Mouse (Mus musculus) kidney, adult 8-10 months (tissue): ENCODE results near the gene Spint2.

Experiments
- DNase-seq, 2 experiments: peaks; one replicate each; pipeline ENCODE4 v3.0.0; 2022

Gene Spint2

DNA sequence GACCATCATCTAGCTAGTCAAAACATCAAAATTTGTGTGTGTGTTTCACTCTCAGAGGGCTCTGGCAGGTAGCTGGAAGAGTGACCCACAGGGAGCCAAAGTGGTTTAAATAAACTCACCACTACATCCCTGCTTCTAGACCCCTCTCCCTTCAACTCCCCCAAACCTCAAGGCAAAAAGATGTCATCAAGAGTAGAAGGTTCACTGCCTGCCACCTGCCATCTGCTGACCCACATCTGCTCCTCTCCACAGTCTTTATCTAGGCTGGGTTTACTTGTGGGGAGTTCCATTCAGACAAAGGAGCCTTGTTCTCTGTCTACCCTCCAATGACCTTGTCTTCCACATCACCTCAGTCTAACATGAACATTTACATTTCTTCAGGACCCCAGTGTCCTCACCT lies 2.5 kb downstream of the Spint2 start:
- no peak for DNase-seq

DNA sequence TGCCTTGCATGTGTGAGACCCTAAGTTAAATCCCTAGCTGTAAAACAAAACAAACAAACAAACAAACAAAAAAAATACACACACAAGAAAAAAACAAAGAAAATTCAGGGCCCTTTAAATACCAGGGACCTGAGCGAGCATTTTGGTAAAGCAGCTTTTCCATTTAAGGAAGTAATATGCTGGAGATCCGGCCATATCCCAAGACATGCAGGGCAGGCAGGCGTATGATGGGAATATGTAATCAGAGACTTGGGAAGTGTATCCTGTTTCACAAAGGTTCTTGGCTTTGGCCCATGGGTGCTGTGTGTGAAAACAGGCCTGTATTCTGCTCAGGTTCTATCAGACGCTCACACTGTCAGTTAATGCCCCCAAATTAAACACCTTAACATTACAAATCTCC lies 4.2 kb downstream of the Spint2 start:
- no peak for DNase-seq

DNA sequence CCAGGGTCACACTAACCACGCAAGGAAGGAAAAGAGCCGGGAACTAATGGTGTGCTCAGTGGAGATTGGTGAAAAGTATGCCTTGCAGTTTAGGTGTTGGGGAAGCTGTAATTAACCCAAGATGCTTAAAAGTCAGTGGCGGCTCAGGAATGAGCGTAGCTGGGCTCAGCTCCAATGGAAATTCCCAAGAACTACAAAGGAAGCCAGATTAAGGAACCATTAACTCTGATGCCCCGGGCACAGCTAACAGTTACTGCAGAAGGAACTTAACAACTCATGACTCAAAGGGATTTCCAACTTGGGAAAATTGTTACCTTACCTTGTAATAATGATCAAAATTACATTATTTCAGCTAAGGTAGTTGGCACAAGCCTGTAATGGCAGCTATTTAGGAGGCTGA lies 5.0 kb downstream of the Spint2 start:
- peak; percentile 80 to 82 for DNase-seq

DNA sequence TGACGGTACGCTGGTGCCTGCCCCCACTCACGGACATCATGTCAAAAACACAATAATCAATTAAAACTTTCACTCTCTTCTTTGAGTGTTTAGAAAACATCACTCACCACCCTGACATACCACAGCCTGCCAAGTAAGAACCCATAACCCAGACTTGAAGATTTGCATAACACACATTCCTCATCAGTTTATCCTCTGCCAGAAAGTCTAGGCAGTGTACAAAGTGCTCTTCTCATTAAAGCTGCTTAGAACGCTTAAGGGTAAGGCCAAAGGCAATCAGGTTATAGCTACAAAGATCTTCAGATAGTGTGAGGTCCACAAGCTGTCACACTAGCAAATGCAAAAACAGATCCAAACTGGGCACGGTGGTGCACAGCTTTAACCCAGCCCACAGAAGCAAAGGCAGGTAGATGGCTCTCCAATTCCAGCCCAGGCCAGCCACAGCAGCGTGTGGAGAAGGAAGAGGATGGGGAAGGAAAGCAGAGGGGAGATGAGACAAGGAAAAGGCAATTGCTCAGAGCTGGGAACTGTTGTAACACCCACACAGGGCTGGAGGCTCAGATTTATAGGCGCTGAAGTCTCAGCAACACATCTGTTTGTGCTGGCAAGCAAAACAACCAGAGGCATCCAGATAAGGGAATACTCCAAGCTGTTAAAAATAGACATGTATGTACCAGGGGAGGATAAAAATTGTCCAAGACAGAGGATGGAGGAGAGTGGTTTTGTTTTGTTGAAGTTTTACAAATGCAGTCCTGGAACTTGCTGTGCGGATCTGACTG lies 9.8 kb downstream of the Spint2 start:
- peak in 1 of 2 experiments; percentile 66 for DNase-seq

DNA sequence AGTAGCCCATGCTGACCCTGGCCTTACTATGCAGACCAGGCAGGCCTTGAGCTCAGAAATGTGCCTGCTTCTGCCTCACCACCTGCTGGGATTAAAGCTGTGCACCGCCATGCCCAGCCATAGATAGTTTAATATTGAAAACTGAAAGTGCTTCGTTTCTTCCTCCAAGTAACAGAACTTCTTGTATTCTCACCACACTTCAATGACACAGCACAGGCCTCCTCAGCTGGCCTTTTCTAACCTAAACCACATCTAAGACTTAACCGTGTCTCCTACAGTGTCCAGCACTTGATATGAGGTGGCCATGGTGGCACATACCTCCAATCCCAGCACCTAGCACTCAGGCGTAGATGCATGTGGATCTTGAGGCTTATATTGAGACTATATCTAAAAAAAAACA lies 11.3 kb downstream of the Spint2 start:
- DNase-seq, result no peak

DNA sequence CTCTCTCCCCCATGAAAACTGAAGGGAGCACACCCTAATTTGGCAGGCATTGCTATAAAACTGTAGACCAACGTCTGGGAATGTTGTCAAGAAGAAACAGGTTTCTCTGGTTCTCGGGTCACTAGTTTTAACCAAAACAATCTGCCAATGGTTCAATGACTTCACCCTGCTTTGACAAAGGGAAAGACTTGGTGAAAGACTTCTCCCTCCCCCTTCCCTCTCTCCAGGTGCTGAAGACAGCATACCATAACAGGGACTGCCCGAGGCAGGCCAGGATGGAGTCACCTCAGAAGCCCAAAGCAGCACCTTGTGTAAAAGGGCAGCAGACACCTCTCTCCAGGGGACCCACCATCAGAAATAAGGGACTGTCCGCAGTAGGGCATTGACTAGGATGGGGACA lies 14.8 kb downstream of the Spint2 start:
- peak; percentile 40 to 85 for DNase-seq

DNA sequence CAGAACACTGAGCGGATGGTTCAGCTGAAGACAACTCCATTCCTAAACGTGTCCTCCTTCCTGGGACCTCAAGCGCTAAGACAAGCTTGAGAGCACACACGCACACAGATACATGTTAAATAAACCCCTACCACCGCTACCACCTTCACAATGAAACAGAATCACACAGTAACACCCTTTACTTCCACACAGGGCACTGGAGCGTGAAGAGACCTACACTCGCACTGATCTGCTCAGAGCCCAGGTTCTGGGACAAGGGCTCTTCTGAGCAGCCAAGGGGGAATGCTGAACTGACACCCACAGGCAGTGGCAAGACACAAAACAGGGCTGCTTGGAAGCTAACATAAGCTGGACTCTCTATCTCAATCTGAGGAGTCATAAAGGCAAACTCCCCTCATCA lies 16.1 kb downstream of the Spint2 start:
- no peak for DNase-seq

DNA sequence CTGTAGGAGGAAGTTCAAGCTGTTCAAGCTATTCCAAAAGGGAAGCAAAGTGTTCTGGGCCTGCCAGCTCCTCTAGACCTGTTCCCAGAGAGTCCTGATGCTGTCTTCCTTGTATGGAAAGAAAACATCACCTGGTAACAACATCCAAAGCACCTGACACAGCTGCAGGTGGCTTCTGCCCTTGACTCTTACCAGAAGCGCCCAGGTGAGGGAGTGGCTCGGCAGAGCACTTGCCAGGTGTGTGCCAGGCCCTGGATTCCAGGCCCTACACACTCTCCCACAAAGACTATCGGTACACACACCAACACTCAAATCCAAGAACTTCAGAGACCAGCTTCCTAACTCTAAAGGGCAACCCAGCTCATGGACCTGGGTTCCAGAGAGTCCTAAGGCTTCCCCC lies 17.9 kb downstream of the Spint2 start:
- DNase-seq, result no peak

DNA sequence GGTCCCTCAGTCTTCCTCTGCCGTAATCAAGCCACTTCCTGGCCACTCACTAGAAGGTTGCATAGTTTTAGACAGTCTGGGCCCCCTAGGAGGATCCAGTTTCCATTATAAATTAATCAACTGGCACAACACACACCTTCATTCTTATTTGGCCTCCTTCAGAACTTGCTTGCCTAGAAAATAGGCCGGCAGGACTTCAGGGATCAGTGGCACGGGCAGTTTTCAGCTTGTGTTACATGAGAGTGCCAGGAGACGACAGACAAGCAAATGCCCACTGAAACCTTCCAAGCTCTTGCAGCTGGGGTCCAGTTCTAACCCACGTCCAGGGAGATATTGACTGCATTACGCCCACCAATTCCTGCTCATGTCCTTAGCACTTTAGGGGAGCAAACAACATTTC lies 19.6 kb downstream of the Spint2 start:
- peak; percentile 58 to 78 for DNase-seq

DNA sequence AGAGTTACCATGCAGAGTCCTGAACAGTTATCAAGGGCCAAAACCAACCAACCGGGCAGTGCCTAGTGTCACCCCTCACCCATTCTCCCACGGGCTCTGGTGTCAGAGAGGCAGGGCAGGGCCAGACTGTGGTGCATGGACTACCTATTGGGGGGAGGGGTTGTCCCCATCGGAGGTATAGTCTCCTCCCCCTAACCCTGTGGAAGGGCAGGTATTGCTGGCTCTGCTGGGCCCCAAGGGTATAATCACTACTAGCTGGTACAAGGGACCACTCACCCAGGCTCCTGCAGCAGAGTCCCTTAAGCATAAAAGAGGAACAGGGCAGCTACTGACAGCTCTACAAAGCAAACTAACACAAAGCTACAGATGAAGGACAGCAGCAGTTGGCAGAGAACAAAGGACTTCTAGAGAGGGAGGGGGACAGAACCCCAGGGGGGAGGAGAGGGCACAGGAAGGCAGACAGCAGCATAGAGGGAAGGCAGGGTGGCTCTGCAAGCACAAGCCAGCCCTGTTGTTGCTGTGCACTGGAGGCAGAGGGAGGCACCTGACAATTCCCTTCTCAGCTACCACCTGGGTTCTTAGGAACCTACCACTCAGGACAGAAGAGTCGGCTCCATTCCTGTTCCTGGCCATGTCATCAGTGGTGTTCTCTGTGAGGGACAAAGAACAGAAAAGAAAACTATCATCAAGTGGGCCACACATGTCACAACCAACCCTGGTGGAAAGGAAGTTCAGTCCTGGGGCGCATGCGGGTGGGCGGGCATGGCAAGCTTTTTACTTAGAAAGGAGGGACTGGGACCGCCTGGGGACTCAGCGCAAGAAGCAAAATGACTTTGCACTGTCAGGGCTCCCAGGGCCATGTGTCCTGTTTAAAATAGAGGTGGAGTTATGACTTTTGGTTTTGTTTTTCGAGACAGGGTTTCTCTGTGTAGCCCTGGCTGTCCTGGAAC lies 21.7 kb downstream of the Spint2 start:
- DNase-seq, result no peak

DNA sequence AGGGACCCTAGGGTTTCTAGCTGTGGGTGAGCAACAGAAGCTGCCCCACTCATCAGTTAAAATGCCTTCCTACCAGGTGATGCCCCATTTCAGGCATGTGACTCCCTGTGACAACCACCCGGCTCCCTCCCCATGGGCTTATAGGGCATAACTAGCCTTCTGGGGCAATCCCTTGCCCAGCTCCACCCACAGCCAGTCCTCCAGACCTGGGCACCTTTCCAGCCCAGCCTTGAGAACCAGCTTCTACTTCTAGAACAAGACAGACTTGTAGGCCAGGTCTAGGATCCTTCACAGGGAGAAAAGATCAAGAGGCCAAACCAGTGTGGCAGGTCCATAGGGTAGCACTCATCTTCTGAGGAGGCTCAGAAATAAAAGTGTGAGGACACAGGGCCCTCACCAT lies 24.3 kb downstream of the Spint2 start:
- peak; percentile 79 to 87 for DNase-seq

DNA sequence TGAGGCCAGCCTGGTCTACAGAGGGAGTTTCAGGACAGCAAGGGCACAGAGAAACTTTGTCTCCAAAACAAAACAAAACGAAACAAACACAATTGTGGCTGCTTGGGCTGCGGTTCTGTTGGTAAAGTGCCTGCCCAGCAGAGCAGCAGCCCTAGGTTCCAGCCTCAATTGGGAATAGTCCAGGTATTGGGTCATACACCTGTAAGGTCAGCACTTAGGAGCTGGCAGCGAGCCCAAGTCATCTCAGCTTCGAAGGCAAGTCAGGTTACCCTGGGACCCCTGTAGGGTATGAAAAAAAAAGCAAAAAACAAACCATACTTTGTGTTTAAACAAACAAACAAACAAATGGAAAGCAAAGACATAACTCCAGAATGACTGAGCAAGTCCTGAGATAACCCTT lies 25.8 kb downstream of the Spint2 start:
- DNase-seq, result no peak

DNA sequence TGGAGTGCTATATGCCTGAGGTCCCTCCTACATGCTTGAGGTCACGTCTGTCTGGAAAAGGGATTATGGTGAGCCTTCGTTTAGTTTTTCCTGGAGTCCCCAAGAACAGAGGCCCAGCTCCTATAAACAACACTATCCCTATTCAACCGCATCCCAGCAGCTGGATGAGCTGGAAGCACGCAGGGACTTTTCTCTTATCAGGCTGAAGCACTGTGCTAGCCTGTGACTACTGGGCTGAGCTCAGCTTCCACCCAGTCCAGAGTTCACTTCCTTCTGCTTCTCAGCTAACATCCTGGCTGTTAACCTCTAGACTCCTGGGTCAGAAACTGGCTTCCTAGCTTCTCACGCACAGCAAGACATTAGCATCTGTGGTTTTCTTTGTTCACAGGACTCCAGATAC lies 27.9 kb downstream of the Spint2 start:
- peak; percentile 60 to 64 for DNase-seq

DNA sequence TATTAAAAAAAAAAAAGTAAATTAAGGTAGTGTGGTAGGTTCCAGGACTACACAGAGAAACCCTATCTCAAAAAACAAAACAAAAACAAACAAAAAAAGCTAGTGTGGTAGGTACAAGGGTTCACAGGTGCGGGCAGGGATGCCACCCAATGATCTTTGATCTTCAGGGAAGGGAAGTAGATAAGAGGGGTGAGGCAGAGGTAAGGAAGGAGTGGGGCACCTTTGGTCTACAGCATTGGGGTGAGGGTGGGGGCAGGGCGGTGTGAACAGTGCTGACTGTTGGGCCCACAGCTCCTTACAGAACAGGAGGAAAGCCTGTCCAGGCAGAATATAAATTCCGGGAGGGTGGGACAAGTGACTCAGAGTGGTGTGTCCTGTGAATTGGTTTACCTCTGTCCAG lies 30.5 kb downstream of the Spint2 start:
- DNase-seq, result no peak

DNA sequence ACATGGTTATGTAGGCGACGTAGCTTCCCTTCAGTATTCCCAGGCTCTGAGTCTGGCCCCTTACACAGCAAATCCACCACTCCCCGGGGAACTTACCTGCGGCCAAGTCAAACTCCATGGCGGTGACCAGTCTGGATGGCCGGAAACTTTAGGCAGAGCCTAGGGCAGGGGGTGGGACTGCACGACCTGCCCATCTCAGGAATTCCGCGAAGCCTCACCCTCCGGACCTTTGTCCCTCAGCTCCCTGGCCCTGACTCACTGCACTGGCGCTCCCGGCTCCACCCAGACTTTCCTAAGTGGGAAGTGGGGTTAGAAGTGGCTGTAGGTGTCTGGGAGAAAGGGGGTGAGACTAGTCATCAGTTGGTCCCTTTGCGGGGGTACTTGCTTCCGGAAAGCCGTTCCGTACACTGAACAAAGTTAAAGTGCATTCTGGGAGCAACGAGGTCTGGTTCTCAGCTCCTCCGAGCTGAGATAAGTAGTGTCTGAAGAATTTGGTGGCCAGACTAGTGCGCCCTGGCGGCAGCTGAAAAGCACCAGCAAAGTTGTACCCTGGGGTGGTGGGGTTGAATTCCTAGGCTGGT lies 33.4 kb downstream of the Spint2 start, which contains the start of gene 2200002D01Rik:
TSS of gene 2200002D01Rik (minus strand) at position 206 of the 581 bp plus-strand sequence.
- peak; percentile 64 to 69 for DNase-seq

DNA sequence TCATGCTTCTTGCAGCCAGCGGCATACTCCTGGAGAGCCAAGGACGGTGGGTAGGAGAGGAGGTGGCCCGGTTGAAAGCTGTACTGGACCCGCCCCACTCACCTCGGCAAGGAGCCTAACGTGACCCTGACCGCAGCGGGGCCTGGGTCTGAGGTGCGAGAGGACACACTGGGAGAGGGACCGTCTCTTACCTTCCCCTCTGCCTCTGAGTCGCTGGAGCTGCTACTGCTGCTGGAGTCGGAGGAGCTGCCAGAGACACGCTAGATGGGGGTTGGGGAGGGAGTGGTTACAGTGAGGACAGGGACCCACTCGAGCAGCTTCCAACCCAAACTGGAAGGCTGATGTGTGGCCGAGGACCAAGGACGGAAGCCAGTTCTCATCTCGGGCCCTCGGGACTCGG lies 34.0 kb downstream of the Spint2 start:
- no peak for DNase-seq

DNA sequence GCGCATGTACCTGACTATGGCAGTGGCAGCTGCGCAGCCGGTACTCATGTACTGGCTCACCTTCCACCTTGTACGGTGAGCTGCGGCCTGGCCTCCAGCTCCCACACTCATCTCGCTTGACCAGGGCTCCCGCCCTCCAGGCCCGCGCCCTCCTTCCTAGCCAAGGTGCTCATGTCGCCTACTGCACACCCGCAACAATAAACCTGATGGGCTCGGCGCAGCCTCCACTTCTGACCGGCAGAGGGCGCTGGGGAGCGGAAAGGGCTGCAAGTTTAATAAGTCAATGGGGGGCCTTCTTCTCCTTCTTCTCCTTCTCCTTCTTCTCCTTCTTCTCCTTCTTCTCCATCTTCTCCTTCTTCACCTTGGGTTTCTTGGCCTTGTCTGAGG lies 34.4 kb downstream of the Spint2 start:
- peak; percentile 73 to 86 for DNase-seq

DNA sequence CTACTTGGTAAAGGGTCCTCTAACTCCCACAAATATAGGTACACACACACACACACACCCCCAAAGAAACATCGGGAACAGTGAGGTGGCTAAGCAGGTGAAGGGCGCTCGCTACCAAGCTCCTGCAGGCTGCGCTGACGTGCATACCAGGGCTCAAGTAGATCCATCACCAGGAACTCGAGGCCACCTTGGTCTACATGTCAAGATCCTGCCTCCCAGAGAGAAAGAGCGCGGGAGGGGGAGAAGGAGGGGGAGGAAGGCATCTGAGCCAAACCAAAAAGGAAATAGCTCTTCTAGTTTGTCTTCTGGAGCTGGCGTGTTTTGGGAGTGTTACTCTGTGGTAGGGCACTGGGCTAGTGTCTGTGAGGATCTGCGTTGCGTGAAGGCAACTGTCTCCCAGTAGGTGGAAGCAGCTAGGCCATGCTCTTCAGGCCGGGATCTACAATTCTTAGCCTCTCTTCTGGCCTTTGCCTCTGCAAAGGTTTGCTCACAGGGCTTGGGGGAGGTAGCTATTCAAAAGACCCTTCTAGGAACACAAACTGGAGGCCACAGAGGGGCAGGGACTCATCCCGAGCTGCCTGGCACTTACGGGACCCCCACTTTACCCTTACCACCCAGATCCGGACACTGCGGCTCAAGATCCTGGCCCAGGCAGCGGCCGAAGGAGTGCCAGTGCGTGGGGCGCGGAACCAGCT lies 34.9 kb downstream of the Spint2 start:
- no peak for DNase-seq

DNA sequence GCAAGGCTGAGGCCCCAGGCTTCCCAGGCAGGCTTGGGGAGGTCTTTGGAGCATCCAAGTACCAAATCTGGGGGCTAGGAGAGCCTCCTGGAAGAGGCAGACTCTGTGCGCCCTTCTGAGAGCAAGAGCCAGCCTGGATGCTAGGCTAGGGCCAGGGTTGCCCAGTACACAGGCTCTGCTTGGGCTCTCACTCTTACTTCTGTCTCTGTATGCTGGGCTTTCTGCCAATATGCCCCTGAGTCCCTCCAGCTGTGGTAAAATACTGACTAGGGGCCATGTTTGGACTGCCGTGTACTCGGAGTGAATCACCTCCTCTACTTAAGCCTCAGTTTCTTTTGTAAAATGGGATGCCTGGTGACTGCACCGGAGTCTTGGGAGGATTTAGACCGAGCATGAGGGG lies 35.7 kb downstream of the Spint2 start:
- DNase-seq, result no peak

DNA sequence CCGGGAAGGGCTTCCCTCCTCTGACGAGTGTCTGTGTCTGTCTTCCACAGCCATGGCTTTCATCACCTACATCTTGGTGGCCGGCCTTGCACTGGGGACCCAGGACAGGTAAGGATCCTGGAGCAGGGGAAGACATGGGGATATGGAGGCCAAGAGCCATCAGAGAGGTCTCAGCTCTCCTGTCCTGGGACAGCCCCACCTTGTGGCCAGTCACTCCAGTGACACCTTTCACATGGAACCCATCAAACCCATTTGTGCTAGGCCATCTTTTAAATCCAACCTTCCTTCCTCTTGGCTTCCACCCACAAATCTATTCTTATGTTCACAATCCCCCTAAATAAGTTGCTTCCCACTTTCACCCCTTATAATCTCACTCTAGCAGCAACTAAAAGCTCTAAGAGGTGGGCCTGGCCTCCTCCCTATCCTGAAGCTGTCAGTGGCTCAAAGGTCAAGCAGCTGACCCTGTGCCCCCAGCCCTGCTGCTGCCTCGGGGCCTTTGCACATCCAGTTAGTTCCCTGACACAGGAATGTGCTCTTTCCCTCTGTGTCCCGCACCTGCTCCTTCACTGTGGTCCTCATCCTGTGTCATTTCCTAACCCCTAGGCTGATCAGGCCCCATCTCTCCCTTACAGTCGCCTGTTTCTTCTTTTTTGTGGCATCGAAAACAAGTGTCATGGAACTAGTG lies 36.8 kb downstream of the Spint2 start:
- DNase-seq, result no peak

DNA sequence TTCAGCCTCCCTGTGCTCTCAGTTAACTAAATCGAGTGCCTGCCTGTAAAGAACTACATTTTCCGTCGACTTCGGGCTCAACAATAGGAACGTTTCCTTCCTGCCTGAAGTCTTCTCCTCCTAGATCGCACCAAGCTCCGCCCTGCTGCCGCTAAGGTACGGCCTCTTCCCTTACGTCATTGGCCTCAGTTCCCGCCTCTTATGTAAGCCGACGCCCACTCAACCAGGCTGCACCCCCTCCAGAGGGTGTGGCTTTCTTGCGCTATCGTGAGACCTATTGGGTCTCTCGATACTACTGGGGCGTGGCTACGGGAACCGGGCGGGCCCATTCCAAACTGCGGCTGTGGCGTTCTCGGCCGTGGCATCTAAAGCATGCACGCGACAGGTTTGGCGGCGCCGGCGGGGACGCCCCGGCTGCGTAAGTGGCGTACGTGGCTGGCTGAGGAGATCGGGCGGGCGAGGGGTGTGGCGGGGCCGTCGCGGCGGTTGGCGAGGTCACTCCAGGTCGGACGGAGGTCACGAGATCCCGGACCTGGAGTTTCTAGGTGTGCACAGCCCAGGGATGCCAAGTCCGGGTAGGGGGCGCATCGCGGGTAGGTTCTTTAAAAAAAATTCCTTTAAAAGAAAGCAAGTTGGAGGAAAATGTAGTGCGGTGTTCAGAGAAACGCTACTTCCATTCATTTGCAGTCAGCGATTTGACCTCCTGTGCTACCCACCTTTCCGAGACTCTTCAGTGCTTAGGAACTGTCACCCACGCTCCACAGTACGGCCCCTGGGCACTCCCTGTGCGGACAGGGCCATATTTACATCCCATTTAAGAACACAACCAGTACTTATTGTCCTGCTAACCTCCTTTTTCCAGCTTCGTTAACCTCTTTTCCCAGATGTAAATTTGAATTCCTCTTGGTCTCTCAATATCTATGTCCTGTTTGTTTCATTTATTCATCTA lies 43.4 kb downstream of the Spint2 start, which contains the start of gene Yif1b:
TSS of gene Yif1b (plus strand) at position 311 of the 949 bp plus-strand sequence.
- peak; percentile 98 for DNase-seq
